Mouse (Mus musculus): ENCODE measurements around the gene Pkd1.

Gene Pkd1

DNA sequence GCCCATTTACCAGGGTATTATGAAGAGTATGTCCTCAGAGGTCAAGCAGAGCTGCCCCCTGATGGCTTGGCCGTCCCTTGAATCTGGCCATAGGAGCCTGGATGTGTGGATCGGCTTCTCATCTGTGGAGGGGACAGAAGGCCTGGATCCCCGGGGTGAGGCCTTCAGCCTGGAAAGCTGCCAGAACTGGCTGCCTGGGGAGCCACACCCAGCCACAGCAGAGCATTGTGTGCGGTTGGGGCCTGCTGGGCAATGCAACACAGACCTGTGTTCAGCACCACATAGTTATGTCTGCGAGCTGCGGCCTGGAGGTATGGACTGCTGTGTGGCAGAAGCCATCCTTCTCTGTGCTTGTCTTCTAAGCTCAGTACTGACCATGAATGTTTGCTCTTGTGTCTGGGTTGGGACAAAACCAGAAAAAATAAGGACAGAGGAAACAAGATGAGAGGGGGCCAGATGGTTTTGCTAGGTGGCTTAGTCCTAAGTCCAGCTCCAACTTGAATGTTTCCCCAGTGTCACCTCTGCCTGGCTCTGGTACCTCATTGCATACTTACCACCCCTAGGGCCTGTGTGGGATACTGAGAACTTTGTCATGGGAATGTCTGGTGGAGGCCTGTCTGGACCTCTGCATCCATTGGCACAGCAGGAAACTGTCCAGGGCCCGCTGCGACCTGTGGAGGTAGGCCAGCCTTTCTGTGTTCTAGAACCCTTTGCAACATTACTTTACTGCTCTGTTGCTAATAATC, 17.6 kb downstream of the Pkd1 start:
- DNase-seq (ENCODE audit: low read depth, low spot score), result no peak

DNA sequence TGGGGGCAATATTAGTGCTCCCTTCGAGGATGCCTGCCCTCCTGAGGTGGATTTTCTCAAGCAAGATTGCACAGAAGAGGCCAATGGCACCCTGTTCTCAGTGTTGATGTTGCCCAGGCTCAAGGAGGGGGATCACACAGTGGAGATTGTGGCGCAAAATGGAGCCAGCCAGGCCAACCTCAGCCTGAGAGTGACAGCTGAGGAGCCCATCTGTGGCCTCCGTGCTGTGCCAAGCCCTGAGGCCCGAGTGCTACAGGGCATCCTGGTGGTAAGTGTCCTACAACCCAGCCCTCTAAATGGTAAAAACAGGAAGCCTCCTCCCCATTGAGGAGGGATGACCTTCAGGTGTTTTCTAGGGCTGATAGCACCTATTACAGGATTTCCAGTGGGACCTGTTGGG, 20.2 kb downstream of the Pkd1 start:
- DNase-seq (ENCODE audit: low read depth, low spot score), result no peak

DNA sequence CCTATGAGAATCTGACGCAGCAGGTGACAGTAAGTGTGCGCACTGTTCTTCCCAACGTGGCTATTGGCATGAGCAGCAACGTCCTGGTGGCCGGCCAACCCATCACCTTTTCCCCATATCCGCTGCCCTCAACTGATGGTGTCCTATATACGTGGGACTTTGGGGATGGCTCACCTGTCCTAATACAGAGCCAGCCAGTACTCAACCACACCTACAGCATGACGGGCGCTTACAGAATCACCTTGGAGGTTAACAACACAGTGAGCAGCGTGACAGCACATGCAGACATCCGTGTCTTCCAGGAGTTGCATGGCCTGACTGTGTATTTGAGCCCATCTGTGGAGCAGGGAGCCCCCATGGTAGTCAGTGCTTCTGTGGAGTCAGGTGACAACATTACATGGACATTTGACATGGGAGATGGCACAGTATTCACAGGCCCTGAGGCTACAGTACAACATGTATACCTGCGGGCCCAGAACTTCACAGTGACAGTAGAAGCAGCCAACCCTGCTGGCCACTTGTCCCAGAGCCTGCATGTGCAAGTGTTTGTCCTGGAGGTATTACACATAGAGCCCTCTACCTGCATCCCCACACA, 23.1 kb downstream of the Pkd1 start:
- DNase-seq (ENCODE audit: low read depth, low spot score), result no peak

DNA sequence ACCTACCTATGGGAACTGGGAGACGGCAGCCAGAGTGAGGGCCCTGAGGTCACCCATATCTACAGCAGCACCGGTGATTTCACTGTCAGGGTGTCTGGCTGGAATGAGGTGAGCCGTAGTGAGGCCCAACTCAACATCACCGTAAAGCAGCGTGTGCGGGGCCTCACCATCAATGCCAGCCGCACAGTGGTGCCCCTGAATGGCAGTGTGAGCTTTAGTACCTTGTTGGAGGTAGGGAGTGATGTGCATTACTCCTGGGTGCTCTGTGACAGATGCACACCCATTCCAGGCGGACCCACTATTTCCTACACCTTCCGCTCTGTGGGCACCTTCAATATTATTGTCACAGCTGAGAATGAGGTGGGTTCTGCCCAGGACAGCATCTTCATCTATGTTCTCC, 24.2 kb downstream of the Pkd1 start:
- no peak for DNase-seq (ENCODE audit: low read depth, low spot score)

DNA sequence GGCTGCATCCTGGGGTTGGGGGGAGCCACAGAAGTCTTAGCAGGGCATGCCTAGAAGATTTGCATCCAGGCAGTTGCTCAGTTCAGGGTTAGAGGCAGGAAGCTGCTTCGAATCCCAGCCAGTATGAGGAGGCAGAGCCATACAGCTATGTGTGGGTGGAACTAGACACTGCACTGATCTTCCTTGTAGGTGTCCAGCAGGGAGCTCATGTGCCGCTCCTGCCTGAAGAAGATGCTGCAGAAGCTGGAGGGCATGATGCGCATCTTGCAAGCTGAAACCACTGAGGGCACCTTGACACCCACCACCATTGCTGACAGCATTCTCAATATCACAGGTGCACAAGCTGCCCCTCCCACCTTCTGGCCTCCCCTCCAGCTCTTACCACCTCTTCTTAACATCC, 29.9 kb downstream of the Pkd1 start:
- DNase-seq (ENCODE audit: low read depth, low spot score), result no peak

DNA sequence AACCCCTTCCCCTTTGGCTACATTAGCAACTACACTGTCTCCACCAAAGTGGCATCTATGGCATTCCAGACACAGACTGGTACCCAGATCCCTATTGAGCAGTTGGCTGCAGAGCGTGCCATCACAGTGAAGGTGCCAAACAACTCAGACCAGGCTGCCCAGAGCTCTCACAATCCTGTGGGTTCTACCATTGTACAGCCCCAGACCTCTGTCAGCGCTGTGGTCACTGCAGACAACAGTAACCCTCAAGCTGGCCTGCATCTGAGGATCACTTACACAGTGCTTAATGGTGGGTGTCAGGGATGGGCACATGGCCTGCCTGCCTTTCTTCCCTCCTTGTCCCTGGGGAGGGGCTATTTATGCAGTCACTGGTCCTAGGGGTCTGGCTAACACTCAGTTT, 30.7 kb downstream of the Pkd1 start:
- no peak for DNase-seq (ENCODE audit: low read depth, low spot score)

DNA sequence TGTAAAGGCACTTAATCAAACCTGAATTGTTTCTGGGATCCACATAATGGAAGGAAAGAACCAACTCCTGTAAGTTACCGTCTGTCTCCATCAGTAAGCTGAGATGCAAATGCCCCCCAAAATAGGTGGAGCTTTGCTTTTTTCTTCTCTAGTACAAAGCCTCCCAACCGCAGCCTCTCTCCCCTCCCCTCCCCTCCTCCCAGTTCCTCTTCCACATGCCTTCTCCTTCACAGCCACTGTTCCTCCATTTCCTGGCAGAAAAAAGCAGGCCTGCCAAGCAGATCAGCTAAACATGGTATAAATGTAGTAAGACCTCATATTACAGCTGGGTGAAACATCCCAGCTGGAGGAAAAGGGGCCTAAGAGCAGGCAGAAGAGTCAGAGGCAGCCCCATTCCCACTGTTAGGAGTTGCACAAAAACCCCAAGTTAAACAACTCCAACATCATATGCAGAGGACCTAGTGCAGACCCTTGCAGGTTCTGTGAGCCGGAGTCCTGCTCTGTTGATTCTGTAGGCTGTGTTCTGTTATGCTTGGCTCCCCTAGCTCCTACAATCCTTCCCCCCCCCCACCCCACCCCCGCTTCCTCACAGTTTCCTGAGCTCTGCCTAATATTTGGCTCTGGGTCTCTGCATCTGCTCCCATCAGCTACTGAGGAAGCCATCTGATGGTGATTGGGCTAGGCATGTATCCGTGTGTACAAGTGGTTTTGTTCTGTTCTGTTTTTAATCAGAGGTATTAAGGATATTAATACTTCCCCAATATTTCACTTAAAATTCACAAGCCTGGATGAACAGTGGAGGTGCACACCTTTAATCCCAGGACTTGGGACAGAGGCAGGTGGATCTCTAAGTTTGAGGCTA, 34.2 kb downstream of the Pkd1 start:
- no peak for DNase-seq (ENCODE audit: low read depth, low spot score)

DNA sequence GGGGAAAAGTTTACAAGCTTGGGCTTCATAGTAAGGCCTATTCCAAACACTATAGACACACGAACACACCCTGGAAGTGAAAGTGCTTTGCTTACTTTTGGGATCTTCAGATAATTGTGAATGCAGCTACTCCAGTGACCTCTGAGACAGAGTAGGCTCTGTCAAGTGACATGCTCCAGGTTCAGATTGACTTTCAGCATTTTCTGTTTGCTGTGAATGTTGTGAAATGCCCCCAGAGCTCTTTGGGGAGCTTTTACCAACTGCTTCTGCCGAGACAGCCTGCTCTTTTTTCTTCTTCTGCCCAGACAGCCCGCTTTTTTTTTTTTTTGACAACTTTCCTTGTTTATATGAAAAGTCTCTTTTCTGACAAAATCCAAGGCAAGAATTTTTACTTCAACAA, 34.9 kb downstream of the Pkd1 start:
- no peak for DNase-seq (ENCODE audit: low read depth, low spot score)

DNA sequence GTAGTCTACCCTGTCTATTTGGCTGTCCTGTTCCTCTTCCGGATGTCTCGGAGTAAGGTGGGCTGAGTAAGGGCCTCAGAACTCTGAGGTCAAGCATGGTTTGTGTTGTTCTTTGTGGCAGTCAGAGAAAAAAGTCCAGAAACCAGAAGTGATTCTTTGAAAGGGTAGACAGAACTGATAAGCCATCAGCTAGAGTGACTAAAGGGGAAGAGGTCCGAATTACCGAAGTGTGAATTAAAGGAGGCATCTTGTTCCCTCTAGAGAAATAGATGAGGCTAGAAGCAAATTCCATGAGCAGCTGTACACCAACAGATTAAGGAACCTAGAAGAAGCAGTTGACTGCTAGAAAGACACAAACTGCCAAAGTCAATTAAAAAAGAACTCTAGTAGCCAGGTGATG, 36.9 kb downstream of the Pkd1 start:
- DNase-seq (ENCODE audit: low read depth, low spot score), result no peak

DNA sequence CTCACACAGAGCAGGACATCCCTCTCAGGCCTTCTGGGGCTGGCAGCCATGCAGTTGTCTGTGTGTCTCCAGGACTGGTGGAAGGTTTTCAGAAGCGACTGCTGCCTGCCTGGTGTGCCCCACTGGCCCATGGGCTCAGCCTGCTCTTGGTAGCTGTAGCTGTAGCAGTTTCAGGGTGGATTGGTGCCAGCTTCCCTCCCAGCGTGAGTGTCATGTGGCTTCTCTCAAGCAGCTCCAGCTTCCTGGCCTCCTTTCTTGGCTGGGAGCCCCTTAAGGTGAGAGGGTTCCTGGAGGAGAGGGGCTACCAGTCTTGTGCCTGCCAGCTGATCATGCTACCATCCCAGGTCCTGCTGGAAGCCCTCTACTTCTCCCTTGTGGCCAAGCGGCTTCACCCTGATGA, 41.3 kb downstream of the Pkd1 start:
- no peak for DNase-seq (ENCODE audit: low read depth, low spot score)

DNA sequence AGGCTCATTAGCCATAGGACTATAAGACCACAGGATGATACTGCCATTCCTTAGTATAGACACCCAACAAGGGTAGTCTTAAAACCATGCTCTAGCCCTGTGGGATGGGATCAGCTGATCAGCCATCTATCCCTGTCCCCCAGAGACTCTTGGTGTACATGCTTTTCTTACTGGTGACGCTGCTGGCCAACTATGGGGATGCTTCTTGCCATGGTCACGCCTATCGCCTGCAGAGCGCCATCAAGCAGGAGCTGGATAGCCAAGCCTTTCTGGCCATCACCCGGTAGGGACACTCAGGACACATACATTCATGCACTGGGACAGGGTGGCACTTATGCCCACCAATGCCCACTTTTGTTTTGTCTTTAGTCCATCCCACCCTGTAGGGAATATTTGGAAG, 42.1 kb downstream of the Pkd1 start:
- DNase-seq (ENCODE audit: low read depth, low spot score), result no peak

DNA sequence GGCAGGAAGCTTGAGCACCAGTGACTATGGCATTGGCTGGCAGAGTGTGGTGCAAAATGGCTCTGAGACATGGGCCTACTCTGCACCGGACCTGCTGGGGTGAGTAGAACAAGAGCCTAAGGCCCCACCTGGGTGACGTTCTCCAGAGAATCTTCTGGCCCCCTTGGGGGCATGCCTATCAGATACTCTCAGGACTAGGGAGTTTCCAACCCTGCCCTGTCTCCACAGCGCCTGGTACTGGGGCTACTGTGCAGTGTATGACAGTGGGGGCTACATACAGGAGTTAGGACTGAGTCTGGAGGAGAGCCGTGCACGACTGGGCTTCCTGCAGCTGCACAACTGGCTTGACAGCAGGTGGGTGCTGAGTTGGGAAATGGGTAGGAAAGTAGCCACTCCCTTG, 43.6 kb downstream of the Pkd1 start:
- DNase-seq (ENCODE audit: low read depth, low spot score), result no peak

DNA sequence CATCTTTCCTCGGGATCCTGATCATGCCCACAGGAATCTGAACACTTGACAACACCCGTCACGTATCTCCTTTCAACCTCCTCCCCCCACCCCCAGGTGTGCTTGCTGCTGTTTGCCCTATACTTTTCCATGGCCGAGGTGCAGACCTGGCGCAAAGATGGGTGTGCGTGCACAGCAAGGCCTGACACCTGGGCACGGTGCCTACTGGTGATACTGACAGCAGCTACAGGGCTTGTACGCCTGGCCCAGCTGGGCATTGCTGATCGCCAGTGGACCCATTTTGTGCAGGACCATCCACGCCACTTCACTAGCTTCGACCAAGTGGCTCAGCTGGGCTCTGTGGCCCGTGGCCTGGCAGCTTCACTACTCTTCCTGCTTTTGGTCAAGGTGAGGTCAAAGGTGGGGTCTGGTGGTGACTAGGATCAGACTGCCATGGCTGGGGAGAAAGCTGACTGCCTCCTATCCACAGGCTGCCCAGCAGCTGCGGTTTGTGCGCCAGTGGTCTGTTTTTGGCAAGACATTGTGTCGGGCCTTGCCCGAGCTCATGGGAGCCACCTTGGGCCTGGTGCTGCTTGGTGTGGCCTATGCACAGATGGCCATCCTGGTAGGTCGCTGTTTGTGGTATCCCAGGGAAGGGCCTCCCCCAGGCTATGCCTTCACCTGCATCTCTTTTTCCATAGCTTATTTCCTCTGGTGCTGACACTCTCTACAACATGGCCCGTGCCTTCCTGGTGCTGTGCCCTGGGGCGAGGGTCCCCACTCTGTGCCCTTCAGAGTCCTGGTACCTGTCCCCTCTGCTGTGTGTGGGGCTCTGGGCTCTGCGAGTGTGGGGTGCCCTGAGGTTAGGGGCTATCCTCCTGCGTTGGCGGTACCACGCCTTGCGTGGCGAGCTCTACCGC, 44.6 kb downstream of the Pkd1 start:
- DNase-seq (ENCODE audit: low read depth, low spot score), result no peak

DNA sequence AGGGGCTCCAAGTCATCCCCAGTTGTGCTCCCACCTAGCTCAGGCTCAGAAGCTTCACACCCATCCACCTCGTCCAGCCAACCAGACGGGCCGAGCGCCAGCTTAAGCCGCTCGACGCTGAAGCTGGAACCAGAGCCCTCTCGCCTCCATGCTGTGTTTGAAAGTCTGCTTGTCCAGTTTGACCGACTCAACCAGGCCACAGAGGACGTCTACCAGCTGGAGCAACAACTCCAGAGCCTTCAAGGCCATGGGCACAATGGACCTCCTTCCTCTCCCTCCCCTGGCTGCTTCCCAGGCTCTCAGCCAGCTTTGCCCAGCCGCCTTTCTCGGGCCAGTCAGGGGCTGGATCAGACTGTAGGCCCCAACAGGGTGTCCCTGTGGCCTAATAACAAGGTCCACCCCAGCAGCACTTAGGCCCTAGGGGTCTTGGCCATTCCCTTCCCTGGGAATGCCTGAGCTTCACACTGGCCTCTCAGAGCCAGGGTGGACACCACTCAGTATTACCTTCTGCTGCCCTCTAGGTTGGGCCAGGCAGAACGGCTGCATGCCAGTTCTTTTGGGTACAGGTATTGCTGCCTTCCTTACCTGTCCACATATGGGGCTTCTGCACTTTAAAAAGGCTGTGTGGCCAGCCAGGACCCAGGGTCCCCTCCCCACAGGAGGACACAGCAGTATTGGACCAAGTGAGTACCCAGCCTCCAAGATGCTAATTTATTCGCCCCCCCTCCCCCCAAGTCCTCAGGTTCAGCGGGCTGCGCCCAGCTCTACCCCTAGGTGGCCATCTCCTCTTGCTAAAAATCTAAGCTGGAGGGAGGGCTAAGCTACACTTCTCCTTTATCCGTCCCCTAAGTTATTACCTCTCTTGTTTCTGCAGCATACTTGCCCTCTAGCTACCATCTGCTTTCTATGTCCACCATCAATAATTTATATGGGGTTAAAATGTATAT, 45.8 kb downstream of the Pkd1 start:
- DNase-seq (ENCODE audit: low read depth, low spot score), result no peak

DNA sequence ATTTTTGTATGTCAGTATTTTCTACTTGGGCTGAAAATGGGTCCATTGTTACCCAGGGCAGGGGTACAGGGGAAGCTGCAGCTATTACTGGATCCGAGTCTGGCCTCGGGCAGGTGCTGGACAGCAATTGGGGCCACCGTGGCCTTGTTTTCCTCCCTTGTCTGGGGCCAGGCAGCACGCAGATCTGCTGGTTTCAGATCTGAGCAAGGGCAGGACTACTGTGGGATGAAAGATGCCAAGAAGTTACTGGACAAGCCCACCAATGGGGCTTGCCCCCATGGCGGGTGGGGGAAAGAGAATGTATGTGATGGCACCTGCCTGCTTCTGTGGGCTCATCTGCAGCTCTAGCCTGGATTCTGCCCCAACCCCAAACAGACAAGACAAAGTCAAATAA, 46.4 kb downstream of the Pkd1 start:
- no peak for DNase-seq (ENCODE audit: low read depth, low spot score)

DNA sequence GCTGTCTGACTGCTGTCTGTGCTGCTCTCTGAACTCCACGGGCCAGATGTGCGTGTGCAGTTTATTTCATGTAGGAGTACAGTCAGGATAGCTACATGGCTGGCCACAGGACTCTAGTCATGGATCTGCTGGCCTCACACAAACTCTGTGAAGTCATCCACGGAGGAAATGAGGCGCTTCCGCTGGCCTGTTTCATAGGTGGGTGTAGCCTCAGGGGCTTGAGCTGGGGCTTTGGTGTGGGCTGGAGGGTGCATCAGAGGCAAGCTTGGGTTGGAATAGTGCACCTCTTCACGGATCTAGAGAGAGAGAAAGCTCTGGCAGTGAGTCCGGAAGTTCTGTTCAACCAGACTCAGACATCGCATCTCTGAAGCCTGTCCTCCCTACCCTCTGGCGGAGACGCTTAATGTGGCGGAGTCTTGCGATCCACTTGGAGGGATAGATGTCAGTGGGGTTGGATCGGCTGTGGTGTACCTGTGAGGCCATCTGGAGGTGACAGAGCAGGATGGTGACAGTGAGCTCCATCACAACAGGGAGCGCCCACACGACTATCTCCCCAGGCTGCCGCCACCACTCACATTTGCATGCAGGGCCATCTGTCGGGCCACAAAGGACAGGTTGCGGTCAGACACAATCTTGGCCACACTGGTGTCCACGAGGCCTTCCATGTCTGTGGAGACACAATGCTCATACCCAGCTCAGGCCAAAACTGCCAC, 47.0 kb downstream of the Pkd1 start:
- no peak for DNase-seq (ENCODE audit: low read depth, low spot score)

DNA sequence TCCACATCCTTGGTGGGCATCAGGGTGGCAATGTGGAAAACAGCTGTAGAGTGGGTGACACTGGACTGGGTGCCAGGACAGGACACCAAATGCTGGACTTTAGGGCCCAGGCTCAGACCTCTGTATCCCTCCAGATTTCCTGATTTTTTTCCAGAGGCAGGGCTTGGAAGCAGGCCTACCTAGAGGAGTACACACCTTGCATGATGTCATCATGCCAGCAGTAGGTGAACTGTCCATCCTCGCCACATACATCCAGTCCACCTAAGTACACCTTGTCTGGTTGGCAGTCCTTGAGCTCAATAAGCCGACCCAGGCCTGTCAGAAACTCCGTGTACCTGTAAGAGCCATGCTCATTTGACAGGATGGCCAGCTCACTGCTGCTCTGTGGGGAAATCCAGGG, 48.4 kb downstream of the Pkd1 start:
- no peak for DNase-seq (ENCODE audit: low read depth, low spot score)

DNA sequence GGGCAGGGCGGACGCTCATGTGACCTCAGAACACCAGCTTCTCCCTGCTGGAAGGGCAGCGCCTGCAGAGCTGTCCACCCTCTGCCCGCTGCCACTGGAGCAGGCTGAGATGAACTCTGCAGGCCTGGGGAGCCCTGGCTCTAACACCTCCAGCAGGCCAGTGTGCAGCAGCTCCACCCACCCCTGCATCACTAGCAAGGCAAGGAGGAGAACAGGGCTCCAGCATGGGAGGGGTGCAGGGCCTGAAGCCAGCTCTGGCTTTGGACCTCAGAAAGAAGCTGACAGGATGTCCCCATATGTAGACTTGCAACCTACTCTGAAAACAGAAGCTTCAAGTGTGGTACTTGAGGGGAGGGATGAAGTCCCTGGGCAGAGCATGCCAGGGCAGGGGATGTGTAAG, 50.9 kb downstream of the Pkd1 start:
- no peak for DNase-seq (ENCODE audit: low read depth, low spot score)

DNA sequence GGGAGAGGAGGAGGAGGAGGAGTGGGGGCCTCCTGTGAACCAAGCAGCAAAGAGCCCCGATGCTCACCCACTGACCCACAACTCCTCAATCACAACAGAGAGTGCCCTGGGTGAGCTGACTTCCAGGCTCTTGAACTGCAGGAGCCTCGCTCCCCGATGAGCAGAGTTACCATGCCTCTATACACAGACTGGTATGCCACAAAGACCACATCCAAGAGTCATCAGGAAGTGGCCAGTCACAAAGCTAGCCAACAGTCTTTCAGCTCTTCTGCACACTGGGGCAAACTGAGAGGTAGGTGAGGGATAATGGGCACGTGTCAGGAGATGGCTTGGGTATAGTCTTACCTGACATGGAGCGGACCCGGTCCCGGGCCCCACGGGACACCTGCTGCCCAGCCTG, 54.3 kb downstream of the Pkd1 start:
- no peak for DNase-seq (ENCODE audit: low read depth, low spot score)

DNA sequence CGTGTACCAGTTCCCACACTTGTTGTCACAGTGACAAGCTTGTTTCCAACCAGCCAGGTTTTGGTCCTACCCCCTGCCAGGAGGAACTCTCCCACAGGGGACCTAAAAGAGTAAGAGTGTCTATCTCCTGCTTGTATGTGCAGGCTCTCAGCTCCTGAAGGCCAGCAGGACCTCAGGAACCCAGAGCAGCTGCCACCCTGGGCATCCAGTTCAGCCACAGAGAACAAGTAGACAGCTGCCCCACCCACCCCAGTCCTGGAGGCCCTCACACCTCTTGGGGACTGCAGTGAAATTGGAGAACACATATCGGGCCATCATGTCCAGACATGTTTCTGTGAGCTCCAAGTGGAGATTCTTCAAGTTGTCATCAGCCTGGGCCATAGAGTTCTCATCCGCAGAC, 54.9 kb downstream of the Pkd1 start:
- no peak for DNase-seq (ENCODE audit: low read depth, low spot score)
